Mouse (Mus musculus) central nervous system, embryonic 18 days (tissue): ENCODE measurements around the gene Fam71e2. TPM values are rescaled to one million over a fixed set of nuclear protein-coding genes. Genes with fewer than 3 reads are reported as not detected.

ENCODE experiments used
- polyA plus RNA-seq: library from polyadenylated mRNA; depleted of rRNA; stranded (reverse); fragments of >200 nt; gene quantifications from 2 replicates; pipeline ENCODE4 v1.2.3, GENCODE M21; 2012; rRNA removed

The Fam71e2 gene
- 0.03 TPM in 1 of 2 replicates, not detected in the other for polyA plus RNA-seq

DNA sequence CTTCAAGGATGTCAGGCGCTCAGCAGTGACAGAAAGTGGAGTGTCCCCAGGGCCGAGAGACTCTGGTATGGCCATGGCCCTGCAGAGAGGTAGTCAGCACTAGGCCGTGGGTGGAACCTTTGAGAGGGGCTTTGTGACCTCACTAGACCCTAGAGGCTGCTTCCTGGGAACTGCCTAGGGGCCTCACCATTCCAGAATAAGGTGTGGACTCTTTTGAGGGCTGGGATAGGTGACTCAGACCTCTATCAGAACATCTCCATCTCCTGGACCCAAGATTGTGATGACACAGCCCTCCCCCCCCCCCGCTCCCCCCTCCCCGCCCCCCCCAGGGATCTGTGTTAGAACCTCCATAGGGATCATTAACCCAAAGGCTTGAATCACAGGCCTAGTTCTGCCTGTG is at the start of gene Fam71e2:
TSS of gene Fam71e2 (minus strand) at position 101 of the 400 bp plus-strand sequence.

DNA sequence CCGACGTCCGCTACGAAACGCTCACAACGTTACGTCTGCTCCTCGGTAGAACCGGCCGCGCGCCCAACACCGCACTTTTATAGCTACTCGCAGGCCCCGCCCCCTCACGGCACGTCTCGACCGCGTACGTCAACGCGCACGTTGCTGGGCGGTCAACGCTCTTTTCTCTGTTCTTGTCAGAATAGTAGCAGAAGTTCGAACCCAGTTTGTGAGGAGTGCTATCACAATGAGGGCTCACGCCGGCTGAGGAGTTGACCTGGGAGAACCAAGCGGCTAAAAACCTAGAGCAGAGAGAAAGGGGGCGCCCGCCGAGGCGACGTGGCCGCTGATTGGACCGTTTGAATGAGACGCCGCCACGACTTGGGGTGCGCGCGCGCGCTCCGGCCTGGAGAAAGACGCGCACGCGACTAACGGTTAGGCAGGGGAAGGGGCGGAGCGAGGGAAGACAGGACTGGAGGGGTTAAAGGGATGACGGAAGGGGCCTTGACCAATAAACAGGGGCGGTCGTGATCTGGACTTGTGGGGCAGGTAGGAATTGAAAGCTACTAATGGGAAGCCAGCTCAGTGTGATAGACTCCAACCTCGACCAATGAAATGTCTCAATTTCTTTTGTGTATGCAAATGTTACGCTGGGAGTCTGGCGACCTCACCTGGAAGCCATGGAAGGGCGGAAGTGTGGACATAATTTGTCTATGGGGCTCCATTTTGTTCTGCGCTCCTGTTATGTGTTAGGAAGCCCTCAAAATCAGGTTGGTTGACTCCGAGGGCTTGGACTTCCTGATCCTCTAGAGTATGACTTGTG is 41.4 kb upstream of the Fam71e2 start, which contains the start of gene Ube2s:
TSS of gene Ube2s (minus strand) at position 288 of the 802 bp plus-strand sequence.

DNA sequence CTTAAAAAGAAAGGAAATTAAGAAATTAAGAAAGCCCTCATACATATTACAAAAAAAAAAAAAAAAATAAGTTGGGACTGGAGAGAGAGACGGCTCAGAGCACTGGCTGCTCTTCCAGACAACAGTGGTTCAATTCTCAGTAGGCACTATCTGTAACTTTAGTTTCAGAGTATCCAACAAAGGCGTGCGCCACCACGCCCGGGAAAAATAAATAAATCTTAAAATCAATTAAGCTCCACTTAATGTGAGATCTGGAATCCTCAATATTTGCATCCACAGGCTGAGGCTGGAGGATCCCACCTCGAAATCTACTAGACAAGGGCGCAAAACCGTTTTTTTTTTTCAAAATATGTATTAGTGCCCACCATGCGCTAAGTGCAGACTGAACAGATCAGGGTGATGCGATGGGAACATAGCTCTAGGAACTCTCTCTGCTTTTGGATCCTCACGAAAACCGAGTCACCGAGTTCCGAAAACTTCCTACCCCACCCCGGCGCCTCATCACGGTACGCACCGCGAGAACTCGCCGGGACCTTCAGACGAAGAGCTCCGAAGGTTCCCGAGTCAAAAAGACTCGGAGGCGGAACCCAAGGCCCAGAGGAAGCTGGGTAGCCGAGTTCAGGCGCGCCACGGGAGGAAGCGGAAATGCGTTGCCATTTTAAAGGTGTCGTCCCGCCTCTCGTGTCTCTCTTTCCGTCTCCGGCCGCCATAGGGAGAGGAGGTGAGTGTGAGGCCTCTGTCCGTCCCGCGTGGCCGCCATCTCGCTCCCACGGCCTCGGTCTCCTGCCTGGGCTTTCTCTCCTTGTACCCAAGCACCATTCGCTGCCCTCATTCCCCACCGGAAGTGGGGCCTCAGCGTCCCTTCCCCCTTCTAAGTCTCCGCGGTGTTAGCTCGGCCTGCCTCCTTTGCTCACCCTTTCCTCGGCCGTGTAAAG is 21.4 kb upstream of the Fam71e2 start, which contains the start of gene Rpl28:
TSS of gene Rpl28 (plus strand) at position 597 of the 935 bp plus-strand sequence.

DNA sequence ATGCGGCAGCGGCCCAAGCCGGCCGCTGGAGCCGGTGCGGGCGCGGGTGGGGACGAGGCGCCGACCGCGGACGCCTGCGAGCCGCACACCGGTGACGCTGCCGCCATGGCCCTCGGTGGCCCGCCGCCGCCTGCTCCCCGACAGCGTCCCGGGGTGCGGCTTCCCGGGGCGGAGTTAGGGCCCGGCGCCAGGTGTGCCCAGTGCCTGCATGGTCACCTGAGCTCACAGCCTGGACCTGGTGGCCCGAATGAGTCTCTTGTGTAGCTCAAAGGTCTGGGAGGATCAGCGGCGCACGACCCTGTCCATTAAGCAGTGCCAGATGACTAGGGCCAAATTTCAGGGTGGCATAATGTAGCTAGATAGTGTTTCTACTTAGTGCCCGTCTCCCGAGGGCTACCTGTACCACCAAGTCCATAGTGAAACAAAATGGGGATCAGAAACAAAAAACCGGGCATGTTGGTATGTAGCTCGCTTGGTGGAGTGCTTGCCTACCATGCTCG is 18.4 kb upstream of the Fam71e2 start, which contains the start of gene Tmem238:
TSS of gene Tmem238 (minus strand) at position 221 of the 500 bp plus-strand sequence.

DNA sequence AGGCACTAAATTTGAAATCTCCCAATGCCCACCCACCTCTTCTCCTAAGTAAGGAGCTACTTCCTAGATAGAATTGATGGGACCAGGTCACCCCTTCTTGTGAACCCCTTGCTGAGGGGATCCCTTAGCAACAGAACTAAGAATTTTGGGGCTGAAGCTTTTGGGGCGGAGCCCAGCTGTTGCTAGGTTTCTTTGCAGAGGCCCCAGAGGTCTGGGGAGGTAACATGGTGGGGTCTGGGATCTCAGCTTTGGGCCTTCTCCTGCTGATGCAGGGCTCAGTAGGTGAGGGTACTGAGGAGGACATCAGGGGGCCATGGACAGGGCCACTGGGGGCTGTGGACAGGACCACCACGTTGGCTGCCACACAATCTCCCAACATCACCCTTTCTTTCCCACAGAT is 11.7 kb upstream of the Fam71e2 start, which contains the start of the genes Il11 and Tmem190:
TSS of gene Il11 (minus strand) at position 101 of the 400 bp plus-strand sequence.
TSS of gene Tmem190 (plus strand) at position 179 of the 400 bp plus-strand sequence.

DNA sequence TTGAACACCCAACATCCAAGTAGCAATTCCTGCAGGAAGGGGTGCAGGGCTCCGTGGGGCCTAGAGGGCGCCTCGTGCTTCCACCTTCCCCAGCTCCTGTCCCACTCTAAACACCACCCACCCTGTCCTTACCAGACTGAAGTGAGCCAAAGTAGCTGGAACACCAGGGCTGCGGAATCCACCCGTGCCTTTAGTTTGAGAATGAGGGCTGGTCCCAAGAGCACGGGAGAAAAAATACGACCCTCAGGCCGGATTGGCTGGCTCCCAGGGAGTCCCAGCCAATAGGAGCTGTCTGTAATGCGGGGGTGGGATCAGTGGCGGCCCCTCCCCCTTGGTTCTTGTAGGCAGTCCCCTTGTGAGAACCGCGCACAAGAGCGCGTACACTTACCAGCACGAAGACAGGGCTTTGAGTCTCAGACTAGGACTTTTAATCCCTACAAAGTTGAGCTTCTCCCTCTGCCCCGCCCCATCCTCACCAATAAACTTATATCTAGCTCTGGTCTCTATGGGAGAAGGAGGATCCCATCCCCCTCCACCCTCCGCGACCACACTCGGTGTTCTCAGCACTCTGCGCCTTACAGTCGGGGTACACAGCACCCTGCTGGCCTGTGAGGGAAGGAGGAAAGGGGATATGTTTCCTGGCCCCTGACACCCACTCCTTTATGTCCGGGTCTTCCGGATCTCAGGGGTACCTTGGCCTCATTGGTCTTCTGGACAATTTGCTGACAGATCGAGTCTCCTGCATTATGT is 18.1 kb downstream of the Fam71e2 start, which contains the start of gene Cox6b2:
TSS of gene Cox6b2 (minus strand) at position 274 of the 750 bp plus-strand sequence.

DNA sequence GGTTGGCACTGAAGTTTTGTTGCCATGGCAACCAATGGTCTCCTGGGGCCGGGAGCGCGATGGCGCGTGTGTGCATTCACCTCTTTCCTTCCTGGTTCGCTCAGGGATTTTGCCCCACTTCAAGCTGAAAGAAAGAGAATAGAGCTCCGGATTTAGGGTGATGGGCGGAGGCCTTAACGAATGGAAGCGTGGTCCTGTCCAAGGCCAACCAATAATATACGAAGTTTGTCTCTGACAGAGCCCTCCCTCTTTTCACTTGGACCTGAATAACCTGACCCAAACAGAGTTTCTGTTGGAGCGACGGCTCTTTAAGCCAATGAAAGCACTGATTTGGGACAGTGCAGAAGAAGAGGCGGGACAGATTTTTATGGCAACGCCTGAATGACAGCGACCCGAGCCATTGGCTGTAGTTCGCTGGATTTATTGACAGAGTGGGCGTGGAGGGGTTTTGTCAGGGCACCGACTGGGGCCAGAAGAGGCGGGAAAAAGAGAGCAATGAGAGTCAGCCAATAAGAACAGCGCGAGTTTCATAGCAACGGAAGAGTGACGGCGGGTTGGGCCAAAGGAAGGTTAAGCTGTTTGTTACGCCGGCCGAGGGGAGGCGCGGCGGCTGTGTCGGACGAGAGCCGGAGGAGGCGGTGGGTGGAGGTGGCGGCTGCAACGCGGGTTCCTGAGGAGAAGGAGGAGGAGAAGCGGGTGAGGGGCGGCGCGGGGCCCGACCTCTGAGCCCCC is 31.4 kb downstream of the Fam71e2 start, which contains the start of gene Kmt5c:
TSS of gene Kmt5c (plus strand) at position 572 of the 732 bp plus-strand sequence.

DNA sequence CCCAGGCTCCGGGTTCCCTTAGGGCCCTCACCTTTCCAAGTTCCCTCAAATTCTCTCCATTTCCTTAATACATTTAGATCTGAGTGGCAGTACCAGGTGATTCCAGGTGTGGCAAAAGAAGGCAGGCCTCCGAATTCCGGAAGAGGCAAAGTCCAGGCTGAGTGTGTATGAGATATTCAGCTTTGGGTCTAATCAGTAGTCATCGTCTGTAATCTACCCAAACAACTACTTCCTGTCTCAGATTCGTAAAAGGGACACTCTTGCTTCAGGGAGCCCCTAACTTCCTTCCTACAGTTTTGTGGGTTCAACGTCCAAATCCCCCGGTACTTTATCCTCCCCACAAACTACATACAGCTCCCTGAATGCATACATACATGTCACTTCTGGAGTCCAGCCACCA is 45.9 kb downstream of the Fam71e2 start, which contains the start of gene Tmem150b:
TSS of gene Tmem150b (minus strand) at position 81 of the 400 bp plus-strand sequence.

Other genes with a start within 250 kb of the Fam71e2 start
- 3.9 and 4.7 TPM in 2 replicates for gene Tnni3, start 247.1 kb downstream of the Fam71e2 start, polyA plus RNA-seq
- 3.3 and 4.1 TPM in 2 replicates for gene Dnaaf3, start 238.8 kb downstream of the Fam71e2 start, polyA plus RNA-seq
- gene Syt5, start 223.8 kb downstream of the Fam71e2 start, polyA plus RNA-seq: 181 and 203 TPM in 2 replicates
- gene Ptprh, start 167.3 kb downstream of the Fam71e2 start, polyA plus RNA-seq: 3.0 and 3.2 TPM in 2 replicates
- gene Tmem86b, start 139.9 kb downstream of the Fam71e2 start, polyA plus RNA-seq: 37.0 and 37.6 TPM in 2 replicates
- 101 and 103 TPM in 2 replicates for gene Ppp6r1, start 112.3 kb downstream of the Fam71e2 start, polyA plus RNA-seq
- 102 and 104 TPM in 2 replicates for gene Hspbp1, start 86.2 kb downstream of the Fam71e2 start, polyA plus RNA-seq
- 143 and 158 TPM in 2 replicates for gene Brsk1, start 80.7 kb downstream of the Fam71e2 start, polyA plus RNA-seq
- gene Tmem150b, start 46.1 kb downstream of the Fam71e2 start, polyA plus RNA-seq: 0.11 and 0.14 TPM in 2 replicates
- gene Kmt5c, start 31.2 kb downstream of the Fam71e2 start, polyA plus RNA-seq: 112 and 122 TPM in 2 replicates
- gene Cox6b2, start 18.2 kb downstream of the Fam71e2 start, polyA plus RNA-seq: 29.6 and 43.1 TPM in 2 replicates
- gene Il11, start 11.6 kb upstream of the Fam71e2 start, polyA plus RNA-seq: 0.49 and 0.62 TPM in 2 replicates
- gene Tmem190, start 11.6 kb upstream of the Fam71e2 start, polyA plus RNA-seq: not detected in 2 replicates
- gene Tmem238, start 18.4 kb upstream of the Fam71e2 start, polyA plus RNA-seq: 6.4 and 7.8 TPM in 2 replicates
- 289 and 373 TPM in 2 replicates for gene Rpl28, start 21.6 kb upstream of the Fam71e2 start, polyA plus RNA-seq
- 351 and 378 TPM in 2 replicates for gene Ube2s, start 41.3 kb upstream of the Fam71e2 start, polyA plus RNA-seq
- 155 and 178 TPM in 2 replicates for gene Shisa7, start 73.4 kb upstream of the Fam71e2 start, polyA plus RNA-seq
- gene Isoc2b, start 99.0 kb upstream of the Fam71e2 start, polyA plus RNA-seq: 2.4 and 3.1 TPM in 2 replicates
- gene Isoc2a, start 105.9 kb upstream of the Fam71e2 start, polyA plus RNA-seq: 6.4 and 7.5 TPM in 2 replicates
- gene Gm36210, start 135.2 kb upstream of the Fam71e2 start, polyA plus RNA-seq: 0.89 and 1.0 TPM in 2 replicates
- gene Zfp628, start 143.9 kb upstream of the Fam71e2 start, polyA plus RNA-seq: 8.0 and 9.8 TPM in 2 replicates
- gene Nat14, start 150.7 kb upstream of the Fam71e2 start, polyA plus RNA-seq: 34.3 and 37.0 TPM in 2 replicates
- gene Ssc5d, start 154.5 kb upstream of the Fam71e2 start, polyA plus RNA-seq: 2.5 and 3.2 TPM in 2 replicates
- 0.12 and 0.23 TPM in 2 replicates for gene Sbk2, start 193.1 kb upstream of the Fam71e2 start, polyA plus RNA-seq
- gene Sbk3, start 199.9 kb upstream of the Fam71e2 start, polyA plus RNA-seq: 1.9 and 2.0 TPM in 2 replicates
- 83.5 and 95.4 TPM in 2 replicates for gene Zfp579, start 224.9 kb upstream of the Fam71e2 start, polyA plus RNA-seq
- 9.7 and 10.5 TPM in 2 replicates for gene Zfp524, start 243.1 kb upstream of the Fam71e2 start, polyA plus RNA-seq
- gene Fiz1, start 243.4 kb upstream of the Fam71e2 start, polyA plus RNA-seq: 30.6 and 33.0 TPM in 2 replicates
- gene Gm44973, start 244.2 kb upstream of the Fam71e2 start, polyA plus RNA-seq: not detected in 2 replicates
- 28.3 and 32.9 TPM in 2 replicates for gene Zfp865, start 249.1 kb upstream of the Fam71e2 start, polyA plus RNA-seq
- 70.7 and 72.2 TPM in 2 replicates for gene Ccdc106, start 249.3 kb upstream of the Fam71e2 start, polyA plus RNA-seq